Comparison of ENCODE assay signal across 14 mouse cellular contexts in the genomic region with DNA sequence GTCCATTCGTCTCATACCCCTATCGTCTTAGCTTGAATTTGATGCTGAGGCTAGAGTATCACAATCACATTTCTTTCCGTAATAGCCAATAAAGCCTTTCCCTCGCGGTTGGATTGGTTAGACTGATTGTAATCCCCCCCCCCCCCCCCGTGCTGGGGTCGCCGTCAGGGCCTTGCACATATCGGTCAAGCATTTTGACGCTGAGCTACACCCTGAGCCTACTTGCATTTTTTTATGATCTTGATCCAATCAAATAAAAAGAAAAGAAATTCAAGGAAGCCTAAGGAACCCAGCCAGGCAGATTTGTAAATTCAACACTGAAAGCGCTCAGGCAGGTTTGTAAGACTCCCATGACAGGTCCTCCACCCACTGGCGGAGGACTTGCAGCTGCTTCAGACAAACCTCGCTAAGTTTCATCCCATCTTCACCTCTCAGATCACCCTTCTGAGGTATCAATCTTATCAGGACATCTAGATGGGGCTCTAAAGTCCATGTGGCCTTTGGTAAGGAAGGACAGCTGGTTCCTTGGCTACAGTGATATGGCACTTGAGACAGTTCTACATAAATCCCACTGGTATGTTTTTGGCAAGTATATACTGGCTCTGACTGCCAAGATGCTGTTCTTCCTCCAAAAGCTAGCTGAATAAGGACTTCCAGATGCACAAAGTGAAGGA.
DNase-seq lines count a peak whose midpoint lies in the region; ATAC-seq lines count a peak whose summit lies in the region.
"Had no signal": no experiment of that assay in that cellular context is flagged by ENCODE, and none has a peak within 500 bp of the region (broad histone marks: within the 10 kb centered on the region; RNA-seq: fewer than 3 reads in every experiment).

No protein-coding gene starts in this region.

- H3K9ac ChIP-seq in hindbrain, embryonic 11.5 days (ENCODE audit: low read depth, low read length), result no peak overlapping the region
- H3K9ac ChIP-seq: embryonic facial prominence, embryonic 13.5 days; forebrain, embryonic 15.5 days; neural tube, embryonic 12.5 days had no signal

- H3K4me2 ChIP-seq in hindbrain, embryonic 11.5 days (replicated peaks; ENCODE audit: low read depth, low read length), result no peak overlapping the region
- H3K4me2 ChIP-seq: embryonic facial prominence, embryonic 13.5 days; forebrain, embryonic 15.5 days; neural tube, embryonic 12.5 days had no signal

- no peak for DNase-seq in frontal cortex, postnatal 10 days (ENCODE audit: low spot score in 2 of 2)
- peak; percentile 20 for DNase-seq in kidney, postnatal 4 days
- DNase-seq in kidney, adult 11 months, result no peak
- peak; percentile 61 for DNase-seq in fat pad, adult 2 months (ENCODE audit: extremely low read depth, low read depth, low spot score)
- DNase-seq in lung, postnatal 36 days, result peak; percentile 38
- DNase-seq in hindbrain, embryonic 11.5 days (ENCODE audit: low spot score), result no peak
- no peak for DNase-seq in cerebellum, postnatal 25 days
- DNase-seq: cerebellum, adult 8-10 months; midbrain, embryonic 14.5 days had no signal

- ATAC-seq in frontal cortex, adult (ENCODE audit: low TSS enrichment), result peak; percentile 47; the same call in 1 of the 2 replicates
- no peak for ATAC-seq in hindbrain, embryonic 11.5 days (ENCODE audit: low FRiP score)
- ATAC-seq: forebrain, embryonic 15.5 days; inflammation-experienced regulatory T-cells, adult 6 months had no signal

- no peak overlapping the region for H3K4me3 ChIP-seq in hindbrain, embryonic 11.5 days (ENCODE audit: low read depth, low read length)
- H3K4me3 ChIP-seq: embryonic facial prominence, embryonic 13.5 days; forebrain, embryonic 15.5 days; neural tube, embryonic 12.5 days had no signal

- no peaks in the 10 kb centered on the region for H3K9me3 ChIP-seq in hindbrain, embryonic 11.5 days (ENCODE audit: control insufficient read depth, low read length)
- H3K9me3 ChIP-seq: embryonic facial prominence, embryonic 13.5 days; forebrain, embryonic 15.5 days; neural tube, embryonic 12.5 days had no signal

- no peaks in the 10 kb centered on the region for H3K4me1 ChIP-seq in hindbrain, embryonic 11.5 days (replicated peaks; ENCODE audit: control insufficient read depth, insufficient read depth, low read length)
- H3K4me1 ChIP-seq: embryonic facial prominence, embryonic 13.5 days; forebrain, embryonic 15.5 days; neural tube, embryonic 12.5 days had no signal

- WGBS in hindbrain, embryonic 11.5 days, result 88% methylated on average over 13 of the region's 13 CpGs

- no peaks in the 10 kb centered on the region for H3K36me3 ChIP-seq in hindbrain, embryonic 11.5 days (ENCODE audit: control insufficient read depth, insufficient read depth, low read length)
- H3K36me3 ChIP-seq: embryonic facial prominence, embryonic 13.5 days; forebrain, embryonic 15.5 days; neural tube, embryonic 12.5 days had no signal

- no peaks in the 10 kb centered on the region for H3K27me3 ChIP-seq in hindbrain, embryonic 11.5 days (ENCODE audit: control insufficient read depth, insufficient read depth, low read length)
- H3K27me3 ChIP-seq: embryonic facial prominence, embryonic 13.5 days; forebrain, embryonic 15.5 days; neural tube, embryonic 12.5 days had no signal

- H3K27ac ChIP-seq in hindbrain, embryonic 11.5 days (ENCODE audit: low read depth, low read length), result no peak overlapping the region
- H3K27ac ChIP-seq: embryonic facial prominence, embryonic 13.5 days; forebrain, embryonic 15.5 days; neural tube, embryonic 12.5 days had no signal

Comparison
In these comparisons a context has a peak if more than half of its experiments do, and no peak if none do; other contexts are left out.
1. DNase-seq: peak in kidney, postnatal 4 days (2 of 2), fat pad, adult 2 months (single experiment) and lung, postnatal 36 days (single experiment); none in frontal cortex, postnatal 10 days (0 of 2), kidney, adult 11 months (single experiment), hindbrain, embryonic 11.5 days (single experiment) and cerebellum, postnatal 25 days (0 of 2).